Mouse (Mus musculus) ES-Bruce4 (cell line): ENCODE measurements at regions not wholly inside any gene's neighbourhood (a gene's known extent, or its start where the extent isn't known, plus 50 kb on each side); places are given as distances from the start of the nearest gene placed in this dataset.

Source experiments
- H3K27ac ChIP-seq: 2 replicates; pipeline ENCODE4 v1.5.1; 2012; ENCODE audit warnings: low read length, inconsistent platforms; ENCODE audit not compliant: insufficient read depth
- H3K27me3 ChIP-seq: 2 replicates; pipeline ENCODE4 v1.6.1; 2012; ENCODE audit warnings: mild to moderate bottlenecking, low read length, inconsistent platforms; ENCODE audit not compliant: control insufficient read depth, poor library complexity, insufficient read depth, severe bottlenecking
- H3K36me3 ChIP-seq: 2 replicates; pipeline ENCODE4 v1.6.1; 2012; ENCODE audit warnings: inconsistent platforms, mild to moderate bottlenecking, low read length, moderate library complexity; ENCODE audit not compliant: control insufficient read depth, poor library complexity, insufficient read depth, severe bottlenecking
- H3K4me1 ChIP-seq: one replicate; pipeline ENCODE4 v1.8.1; 2011; ENCODE audit warnings: low read length; ENCODE audit not compliant: control insufficient read depth, insufficient read depth
- H3K4me3 ChIP-seq: 2 replicates; pipeline ENCODE4 v1.5.1; 2011; ENCODE audit warnings: low read depth, mild to moderate bottlenecking, low read length
- H3K9ac ChIP-seq: 2 replicates; pipeline ENCODE4 v1.6.1; 2012; ENCODE audit warnings: low read depth, mild to moderate bottlenecking, inconsistent platforms; ENCODE audit not compliant: poor library complexity, severe bottlenecking
- H3K9me3 ChIP-seq: replicated peaks from 2 replicates; pipeline ENCODE4 v1.6.1; 2012; ENCODE audit warnings: mild to moderate bottlenecking, low read length, inconsistent platforms; ENCODE audit not compliant: control insufficient read depth, poor library complexity, insufficient read depth, severe bottlenecking
- CTCF ChIP-seq: IDR thresholded peaks from one replicate; pipeline ENCODE4 v1.8.1; 2011; ENCODE audit warnings: low read depth, low read length
- EP300 ChIP-seq: IDR thresholded peaks from 2 replicates; pipeline ENCODE4 v1.6.1; 2011; ENCODE audit warnings: low read depth, low read length; ENCODE audit not compliant: insufficient read depth
- POLR2A ChIP-seq: IDR thresholded peaks from one replicate; pipeline ENCODE4 v1.8.1; 2011; ENCODE audit warnings: low read length; ENCODE audit not compliant: insufficient read depth

GRCm38 (mm10) chr2:34074066-34074465 is 186.3 kb upstream of the Mvb12b start:
- Histone ChIP-seq H3K9me3 (no peaks in the 10 kb centered on the region), H3K27me3 (no peaks in the 10 kb centered on the region), H3K4me1 (no peaks in the 10 kb centered on the region), H3K9ac (no peak overlapping the region), H3K36me3 (no peaks in the 10 kb centered on the region), H3K27ac (no peak overlapping the region), H3K4me3 (no peak overlapping the region)
- no peak for TF ChIP-seq POLR2A
- TF ChIP-seq EP300: no peak
- TF ChIP-seq CTCF: no peak

GRCm38 (mm10) chr2:34065592-34065991 is 177.8 kb upstream of the Mvb12b start:
- Histone ChIP-seq H3K4me1 (no peaks in the 10 kb centered on the region), H3K9me3 (no peaks in the 10 kb centered on the region), H3K36me3 (no peaks in the 10 kb centered on the region)

GRCm38 (mm10) chr2:34065090-34065489 is 177.3 kb upstream of the Mvb12b start:
- Histone ChIP-seq H3K36me3 (no peaks in the 10 kb centered on the region), H3K4me1 (no peaks in the 10 kb centered on the region), H3K9ac (no peak overlapping the region), H3K27ac (no peak overlapping the region), H3K4me3 (no peak overlapping the region), H3K27me3 (no peaks in the 10 kb centered on the region), H3K9me3 (no peaks in the 10 kb centered on the region)
- TF ChIP-seq POLR2A (no peak), EP300 (no peak), CTCF (no peak)

More at GRCm38 (mm10) chr2:34065592-34065991, 177.8 kb upstream of the Mvb12b start:
- H3K9ac ChIP-seq: no peak overlapping the region
- no peaks in the 10 kb centered on the region for H3K27me3 ChIP-seq
- TF ChIP-seq EP300 (no peak), CTCF (no peak), POLR2A (no peak)
- H3K27ac ChIP-seq: no peak overlapping the region
- no peak overlapping the region for H3K4me3 ChIP-seq

GRCm38 (mm10) chr2:34056552-34056951 is 168.8 kb upstream of the Mvb12b start:
- Histone ChIP-seq H3K9ac (no peak overlapping the region), H3K4me1 (no peaks in the 10 kb centered on the region), H3K36me3 (no peaks in the 10 kb centered on the region), H3K27me3 (no peaks in the 10 kb centered on the region), H3K4me3 (no peak overlapping the region), H3K27ac (no peak overlapping the region), H3K9me3 (peaks cover 4% of the 10 kb centered on the region; the same call in 1 of the 2 replicates)
- TF ChIP-seq CTCF: no peak
- no peak for TF ChIP-seq EP300
- no peak for TF ChIP-seq POLR2A

- H3K27me3 ChIP-seq: no peaks in the 10 kb centered on the region
- no peaks in the 10 kb centered on the region for H3K9me3 ChIP-seq
- no peaks in the 10 kb centered on the region for H3K4me1 ChIP-seq
- no peaks in the 10 kb centered on the region for H3K36me3 ChIP-seq
- no peak overlapping the region for H3K9ac ChIP-seq
- no peak overlapping the region for H3K27ac ChIP-seq
- H3K4me3 ChIP-seq: no peak overlapping the region
- TF ChIP-seq EP300 (no peak), POLR2A (no peak), CTCF (no peak)
Observed at GRCm38 (mm10) chr2:34043064-34043463, 155.3 kb upstream of the Mvb12b start.

- Histone ChIP-seq H3K4me1 (no peaks in the 10 kb centered on the region), H3K4me3 (no peak overlapping the region), H3K27ac (no peak overlapping the region), H3K9me3 (no peaks in the 10 kb centered on the region), H3K9ac (no peak overlapping the region), H3K36me3 (no peaks in the 10 kb centered on the region), H3K27me3 (no peaks in the 10 kb centered on the region)
- no peak for TF ChIP-seq CTCF
- TF ChIP-seq POLR2A: no peak
- TF ChIP-seq EP300: no peak
Observed at GRCm38 (mm10) chr2:34042336-34042735, 154.6 kb upstream of the Mvb12b start.
